Mouse (Mus musculus) spleen, adult 2 months (tissue): ENCODE results near the gene Cep170b. TPM values are rescaled to one million over a fixed set of nuclear protein-coding genes. Genes with fewer than 3 reads are reported as not detected.

Experiments
- DNase-seq, 2 experiments: peaks; one replicate each; pipeline versions ENCODE4 v3.0.0 to v3.0.0-alpha.2; 2012 to 2021; ENCODE audit warnings: low spot score in 2 of 2, low read depth in 1 of 2
- H3K27ac ChIP-seq: fragments of 200-500 bp; 2 replicates; pipeline ENCODE4 v1.5.1; 2012; ENCODE audit warnings: low read length, inconsistent platforms; ENCODE audit not compliant: insufficient read depth
- H3K27me3 ChIP-seq: fragments of 200-500 bp; 2 replicates; pipeline ENCODE4 v1.6.1; 2012; ENCODE audit warnings: mild to moderate bottlenecking, moderate library complexity, low read length, inconsistent platforms; ENCODE audit not compliant: control insufficient read depth, insufficient read depth
- H3K36me3 ChIP-seq: fragments of 200-500 bp; 2 replicates; pipeline ENCODE4 v1.6.1; 2012; ENCODE audit warnings: mild to moderate bottlenecking, low read length, inconsistent platforms; ENCODE audit not compliant: control insufficient read depth, insufficient read depth
- H3K4me1 ChIP-seq: fragments of 200-500 bp; 2 replicates; pipeline ENCODE4 v1.6.1; 2011; ENCODE audit warnings: inconsistent platforms; ENCODE audit not compliant: control insufficient read depth, insufficient read depth, insufficient read length
- H3K4me3 ChIP-seq: fragments of 200-500 bp; 2 replicates; pipeline ENCODE4 v1.5.1; 2011; ENCODE audit warnings: mild to moderate bottlenecking, inconsistent platforms; ENCODE audit not compliant: insufficient read depth, insufficient read length; ENCODE audit errors: extremely low read depth
- CTCF ChIP-seq: fragments of 200-500 bp; IDR thresholded peaks from 2 replicates; pipeline ENCODE4 v1.5.1; 2011; ENCODE audit warnings: mild to moderate bottlenecking, inconsistent platforms; ENCODE audit not compliant: insufficient read depth, insufficient read length, insufficient replicate concordance; ENCODE audit errors: extremely low read depth
- POLR2A ChIP-seq: fragments of 200-500 bp; IDR thresholded peaks from 2 replicates; pipeline ENCODE4 v1.6.1; 2011; ENCODE audit warnings: low read depth, low read length, inconsistent platforms
- WGBS: fragments of 180-500 bp; shearing (Covaris S2); methylation state at CpG from one replicate; pipeline ENCODE4 v1.1.7; 2018; 5-methylcytosine and 5-hydroxymethylcytosine counted together
- polyA plus RNA-seq: library from polyadenylated mRNA; depleted of rRNA; stranded (reverse); fragments of >200 nt; gene quantifications from 2 replicates; pipeline ENCODE4 v1.2.3, GENCODE M21; 2012; rRNA removed

The Cep170b gene
- polyA plus RNA-seq, 1 experiment, result 7.6 TPM

GRCm38 (mm10) chr12:112793601-112794355 lies 73.5 kb downstream of the Cep170b start:
- Histone ChIP-seq H3K36me3 (no peaks in the 10 kb centered on the region), H3K4me1 (peaks cover 3% of the 10 kb centered on the region; the same call in 1 of the 2 replicates), H3K27me3 (no peaks in the 10 kb centered on the region), H3K27ac (no peak overlapping the region), H3K4me3 (no peak overlapping the region)
- no peak for DNase-seq
- TF ChIP-seq POLR2A (no peak), CTCF (no peak)
- 82% methylated on average over 13 of the region's 13 CpGs for WGBS

- 79% methylated on average over 7 of the region's 7 CpGs for WGBS
- no peak overlapping the region for H3K4me3 ChIP-seq
- H3K27me3 ChIP-seq, result no peaks in the 10 kb centered on the region
- no peak overlapping the region for H3K27ac ChIP-seq
- DNase-seq, result no peak
- H3K4me1 ChIP-seq, result peaks cover 3% of the 10 kb centered on the region; the same call in 1 of the 2 replicates
- no peaks in the 10 kb centered on the region for H3K36me3 ChIP-seq
- TF ChIP-seq POLR2A, result no peak
- TF ChIP-seq CTCF, result no peak
Measured at GRCm38 (mm10) chr12:112794356-112794816, 74.1 kb downstream of the Cep170b start.

GRCm38 (mm10) chr12:112794998-112795397 lies 74.7 kb downstream of the Cep170b start:
- DNase-seq, result no peak
- Histone ChIP-seq H3K36me3 (no peaks in the 10 kb centered on the region), H3K4me1 (peaks cover 3% of the 10 kb centered on the region; the same call in 1 of the 2 replicates), H3K4me3 (no peak overlapping the region), H3K27me3 (no peaks in the 10 kb centered on the region), H3K27ac (no peak overlapping the region)
- TF ChIP-seq CTCF (no peak), POLR2A (no peak)
- 89% methylated on average over 5 of the region's 5 CpGs for WGBS

GRCm38 (mm10) chr12:112795466-112796104 lies 75.3 kb downstream of the Cep170b start:
- H3K27ac ChIP-seq, result no peak overlapping the region
- no peaks in the 10 kb centered on the region for H3K36me3 ChIP-seq
- H3K27me3 ChIP-seq, result no peaks in the 10 kb centered on the region
- DNase-seq, result no peak
- H3K4me3 ChIP-seq, result no peak overlapping the region
- TF ChIP-seq POLR2A, result no peak
- TF ChIP-seq CTCF, result no peak
- H3K4me1 ChIP-seq, result peaks cover 3% of the 10 kb centered on the region; the same call in 1 of the 2 replicates
- 17% methylated on average over 18 of the region's 18 CpGs for WGBS

Other genes with a start within 250 kb of the Cep170b start
- gene A530016L24Rik, start 231.0 kb upstream of the Cep170b start, polyA plus RNA-seq, result 0.39 and 0.53 TPM in 2 replicates
- 0.02 TPM in 1 of 2 replicates, not detected in the other for gene Tmem179, start 203.7 kb upstream of the Cep170b start, polyA plus RNA-seq
- gene Inf2, start 131.7 kb upstream of the Cep170b start, polyA plus RNA-seq, result 39.9 and 40.1 TPM in 2 replicates
- gene Adssl1, start 100.4 kb upstream of the Cep170b start, polyA plus RNA-seq, result 10.7 and 18.8 TPM in 2 replicates
- 31.6 and 42.5 TPM in 2 replicates for gene Siva1, start 75.8 kb upstream of the Cep170b start, polyA plus RNA-seq
- gene Akt1, start 45.6 kb upstream of the Cep170b start, polyA plus RNA-seq, result 105 and 137 TPM in 2 replicates
- gene Zbtb42, start 41.6 kb upstream of the Cep170b start, polyA plus RNA-seq, result 7.6 and 11.5 TPM in 2 replicates
- 332 and 401 TPM in 2 replicates for gene Pld4, start 40.2 kb downstream of the Cep170b start, polyA plus RNA-seq
- 0.46 and 0.83 TPM in 2 replicates for gene Ahnak2, start 82.2 kb downstream of the Cep170b start, polyA plus RNA-seq
- 0.83 and 1.1 TPM in 2 replicates for gene Clba1, start 88.5 kb downstream of the Cep170b start, polyA plus RNA-seq
- gene Cdca4, start 109.0 kb downstream of the Cep170b start, polyA plus RNA-seq, result 30.4 and 34.0 TPM in 2 replicates
- gene Gpr132, start 147.8 kb downstream of the Cep170b start, polyA plus RNA-seq, result 77.9 and 81.1 TPM in 2 replicates
- gene Jag2, start 209.3 kb downstream of the Cep170b start, polyA plus RNA-seq, result 7.8 and 8.6 TPM in 2 replicates
- gene Nudt14, start 221.7 kb downstream of the Cep170b start, polyA plus RNA-seq, result 25.4 and 28.8 TPM in 2 replicates